Mouse (Mus musculus) left cerebral cortex, postnatal 10 days (tissue): ENCODE data around the gene Tada3. TPM values are rescaled to one million over a fixed set of nuclear protein-coding genes. Genes with fewer than 3 reads are reported as not detected.

ENCODE experiments used
- DNase-seq, 2 experiments: peaks; one replicate each; pipeline ENCODE4 v3.0.0; 2021 to 2022; ENCODE audit warnings: low spot score in 2 of 2, mixed read lengths in 1 of 2; ENCODE audit errors: extremely low spot score in 1 of 2
- intact Hi-C: fragments of 180-260 bp; cut with DNase I; formaldehyde crosslinking; loops from one replicate; pipeline ENCODE4 v1.15.1; 2025
- total RNA-seq, 2 experiments: library from RNA; stranded (reverse); gene quantifications; 2 replicates each; pipeline ENCODE4 v1.2.3; 2021

Gene Tada3
- total RNA-seq, result 10 to 100 TPM; 50.5 to 52.5 TPM

DNA sequence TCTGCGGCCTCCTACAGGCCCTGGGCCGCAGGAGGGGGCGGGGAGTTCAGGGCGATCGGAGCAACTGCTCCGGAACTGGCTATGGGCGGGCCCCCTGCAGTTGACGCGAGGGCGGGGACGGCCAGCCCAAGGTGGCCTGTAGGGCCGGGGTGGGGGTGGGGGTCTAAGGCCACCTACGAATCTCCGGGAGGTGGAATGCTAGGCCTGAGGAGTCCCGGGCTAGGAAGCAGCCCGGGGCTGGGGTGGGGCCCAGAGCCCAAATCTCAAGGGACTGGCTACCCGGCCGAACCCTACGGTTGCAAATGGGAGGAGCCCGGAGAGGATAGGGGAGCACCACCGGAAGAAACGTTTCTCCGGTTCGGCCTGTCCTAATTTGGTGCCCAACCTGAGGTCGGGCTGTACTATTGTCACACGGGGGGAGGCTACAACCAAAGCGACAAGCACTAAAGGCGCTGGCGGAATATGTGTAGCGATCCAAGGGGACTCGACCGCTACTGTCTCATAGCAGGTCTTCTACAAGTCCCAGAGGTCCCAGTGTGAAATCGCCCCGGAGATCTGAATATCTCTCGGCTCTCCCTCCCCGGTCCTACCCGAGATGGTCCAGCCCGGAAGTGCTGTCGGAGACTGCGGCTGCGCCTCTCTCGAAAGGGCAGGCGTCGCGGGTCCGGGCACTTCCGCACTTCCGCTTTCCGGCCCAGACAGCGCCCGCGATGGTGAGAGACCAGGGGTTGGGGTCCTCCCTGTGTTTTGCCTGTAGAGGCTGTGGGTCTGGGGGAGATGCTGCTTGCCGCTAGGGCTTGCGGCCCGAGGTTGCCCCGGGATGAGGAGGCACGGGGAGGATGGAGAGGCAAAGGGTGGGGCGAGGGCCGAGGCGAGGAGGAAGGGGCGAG lies at the start of gene Tada3, which contains the start of gene Arpc4:
Gene Tada3 (minus strand): TSS at position 388 of the 890 bp plus-strand sequence.
Gene Arpc4 (plus strand): TSS at position 620 of the 890 bp plus-strand sequence.
- intact Hi-C loops, result no loop called here
- DNase-seq, result peak; percentile 88 to 95

DNA sequence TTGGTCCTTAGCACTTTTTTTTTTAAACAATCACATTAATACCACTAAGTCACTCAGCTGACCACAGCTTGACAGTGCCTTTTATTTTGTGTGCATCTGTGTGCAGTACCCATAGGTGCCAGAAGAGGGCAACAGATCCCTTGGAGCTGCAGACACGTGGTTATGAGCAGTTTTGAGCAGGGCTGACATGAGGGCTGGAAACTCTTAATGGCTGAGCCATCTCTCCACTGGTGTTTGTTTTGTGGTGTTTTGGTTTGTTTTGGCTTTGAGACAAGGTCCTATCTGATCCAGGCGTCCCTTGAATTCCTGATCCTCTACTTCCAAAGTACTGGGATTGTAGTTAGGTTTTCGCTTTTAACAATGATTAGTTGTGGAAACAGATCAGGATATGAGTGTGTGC lies 49.7 kb upstream of the Tada3 start:
- no peak for DNase-seq
- intact Hi-C loops, result no loop called here

DNA sequence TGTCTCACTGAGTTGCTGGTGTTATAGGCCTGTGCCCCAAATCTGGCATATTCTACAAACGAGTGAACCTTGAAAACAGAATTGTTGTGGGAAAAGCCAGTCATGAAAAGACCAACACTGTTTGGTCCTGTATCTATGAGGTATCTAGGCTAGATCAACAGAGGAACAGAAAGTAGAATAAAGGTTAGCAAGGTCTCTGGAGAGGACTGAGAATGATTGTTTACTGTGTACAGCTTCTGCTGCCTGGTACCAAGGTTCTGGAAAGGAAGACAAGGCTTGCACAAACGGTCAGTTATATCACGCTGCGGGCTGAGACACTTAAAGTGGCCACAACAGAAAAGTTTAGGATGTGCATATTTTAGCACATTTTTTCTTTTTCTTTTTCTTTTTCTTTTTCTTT lies 49.0 kb upstream of the Tada3 start:
- intact Hi-C loops, result no loop called here
- DNase-seq, result no peak

DNA sequence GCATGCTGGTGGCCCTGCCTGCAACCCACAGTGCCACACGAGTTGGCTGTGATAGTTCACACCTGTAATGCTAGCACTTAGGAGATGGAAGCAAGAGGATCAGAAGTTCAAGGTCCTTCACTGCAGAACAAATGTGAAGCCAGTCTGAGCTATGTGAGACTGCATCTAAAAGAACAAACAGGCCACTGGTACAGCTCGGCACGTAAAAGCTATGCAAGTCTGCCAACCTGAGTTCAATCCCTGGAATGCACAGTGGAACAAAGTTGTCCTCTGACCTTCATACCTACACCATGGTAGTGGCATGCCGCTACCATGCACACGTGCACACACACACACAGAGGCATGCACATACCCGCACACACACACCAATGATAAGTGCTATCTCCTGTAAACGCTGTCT lies 46.5 kb upstream of the Tada3 start:
- no peak for DNase-seq
- intact Hi-C loops, result no loop called here

DNA sequence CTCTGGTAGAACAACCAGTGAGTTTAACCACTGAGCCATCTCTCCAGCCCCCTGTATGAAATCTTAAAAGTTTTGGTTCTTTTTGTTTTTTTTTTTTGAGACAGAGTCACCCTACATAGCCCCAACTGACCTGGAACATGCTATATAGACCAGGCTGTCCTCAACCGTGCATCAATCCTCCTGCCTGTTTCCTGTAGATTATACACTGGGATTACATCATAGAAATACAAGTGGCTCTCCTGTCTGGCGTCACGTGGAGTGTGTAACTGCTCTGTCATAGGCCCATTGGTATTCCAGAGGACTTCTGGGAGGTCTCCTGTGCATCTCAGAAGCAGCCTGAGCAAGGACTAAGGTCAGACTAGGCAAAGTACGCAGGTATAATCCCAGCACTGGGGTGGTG lies 45.3 kb upstream of the Tada3 start:
- intact Hi-C loops, result no loop called here

DNA sequence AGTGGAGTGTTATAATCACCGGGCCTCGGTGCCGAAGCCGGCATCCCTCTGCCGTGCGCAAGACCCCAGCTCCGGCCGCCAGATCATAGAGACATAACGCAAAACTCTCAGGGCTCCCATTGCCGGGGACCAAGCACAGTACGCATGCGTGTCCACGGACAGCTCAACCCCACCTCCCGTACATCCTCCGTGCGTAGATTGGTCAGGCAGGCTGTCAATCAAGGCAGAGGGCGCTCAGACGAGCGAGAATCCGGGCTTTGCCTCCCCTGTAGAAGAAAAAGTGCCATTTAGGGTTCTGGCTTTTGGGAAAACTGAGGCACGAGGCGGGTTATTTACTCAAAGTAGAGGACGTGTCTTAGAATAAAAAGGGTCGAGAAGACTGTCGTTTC lies 41.5 kb upstream of the Tada3 start, which contains the start of gene Rpusd3:
Gene Rpusd3 (minus strand): TSS at position 142 of the 389 bp plus-strand sequence.
- intact Hi-C loops, result no loop called here
- DNase-seq, result peak; percentile 96 to 99

More for the DNA sequence above, 45.3 kb upstream of the Tada3 start:
- no peak for DNase-seq

DNA sequence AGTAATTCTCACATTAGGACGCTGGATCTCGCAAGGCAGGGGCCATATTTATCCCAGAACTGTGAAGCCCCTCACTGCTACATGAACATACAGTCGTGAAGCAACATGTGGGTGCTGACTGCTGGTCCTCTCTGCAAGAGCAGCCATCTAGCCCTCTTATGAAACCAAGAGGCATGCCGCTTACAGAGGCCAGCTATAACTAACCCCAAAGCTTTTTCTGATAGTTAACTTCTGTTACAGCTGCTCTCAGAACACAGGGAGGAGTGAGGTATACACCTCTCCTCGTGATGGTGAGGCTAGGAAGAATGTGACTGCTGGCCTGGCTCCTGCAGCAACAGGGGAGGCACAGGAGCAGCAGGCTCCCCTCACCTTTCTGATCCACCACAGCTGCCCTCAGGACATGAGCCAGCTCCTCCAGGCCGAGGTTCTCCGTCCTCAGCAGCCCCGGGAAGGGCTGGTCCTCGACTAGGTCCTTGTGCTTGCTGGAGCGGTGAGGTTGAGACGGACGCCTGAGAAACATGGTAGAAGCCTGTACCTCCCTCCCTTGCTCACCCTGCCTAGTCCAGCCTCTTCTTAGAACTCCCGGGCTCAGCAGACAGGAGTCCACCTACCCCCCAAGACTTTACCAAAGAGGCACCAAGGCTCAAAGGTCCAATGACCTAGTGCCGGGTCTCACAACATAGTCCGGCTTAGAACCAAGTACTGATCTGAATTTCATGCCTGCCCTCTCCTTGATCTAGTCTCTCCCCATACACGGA lies 40.9 kb upstream of the Tada3 start:
- no peak for DNase-seq
- intact Hi-C loops, result no loop called here

DNA sequence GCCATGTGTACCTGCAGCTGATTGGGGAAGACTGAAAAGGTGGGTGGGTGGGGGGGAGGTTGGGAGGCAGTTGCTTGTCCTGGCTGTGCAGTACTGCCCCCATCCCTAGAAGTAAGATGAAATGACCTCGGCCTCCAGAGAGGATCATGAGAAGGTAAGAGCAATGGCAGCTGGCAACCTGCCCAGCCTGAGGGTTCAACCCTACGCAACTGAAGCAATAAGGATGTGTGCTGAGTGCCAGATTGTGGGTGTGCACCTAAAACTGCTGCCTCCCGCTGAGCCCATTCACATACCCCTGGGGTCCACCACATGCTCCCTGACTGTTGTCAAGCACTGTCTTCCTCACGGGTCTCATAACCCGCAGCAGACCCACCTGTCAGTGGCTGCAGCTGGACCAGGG lies 38.7 kb upstream of the Tada3 start:
- no peak for DNase-seq
- intact Hi-C loops, result no loop called here

DNA sequence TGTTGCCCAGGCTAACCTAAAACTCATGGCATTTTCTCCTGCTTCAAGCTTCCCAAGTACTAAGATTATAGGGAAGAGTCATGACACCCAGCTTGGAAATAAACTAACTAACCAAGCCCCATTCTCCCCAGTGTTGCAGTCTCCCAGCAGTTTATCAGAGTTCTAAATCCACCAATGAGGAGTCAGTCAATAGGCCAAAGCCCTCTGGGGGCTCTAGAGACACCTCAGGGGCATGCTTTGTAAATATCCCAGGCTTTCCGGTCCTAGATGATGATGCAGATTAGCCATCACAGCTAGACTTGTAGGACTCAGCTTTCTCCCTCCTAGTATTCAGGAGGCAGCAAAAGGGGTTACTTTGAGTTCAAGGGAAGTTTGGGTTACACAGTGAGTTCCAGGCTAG lies 32.3 kb upstream of the Tada3 start:
- intact Hi-C loops, result no loop called here
- no peak for DNase-seq

DNA sequence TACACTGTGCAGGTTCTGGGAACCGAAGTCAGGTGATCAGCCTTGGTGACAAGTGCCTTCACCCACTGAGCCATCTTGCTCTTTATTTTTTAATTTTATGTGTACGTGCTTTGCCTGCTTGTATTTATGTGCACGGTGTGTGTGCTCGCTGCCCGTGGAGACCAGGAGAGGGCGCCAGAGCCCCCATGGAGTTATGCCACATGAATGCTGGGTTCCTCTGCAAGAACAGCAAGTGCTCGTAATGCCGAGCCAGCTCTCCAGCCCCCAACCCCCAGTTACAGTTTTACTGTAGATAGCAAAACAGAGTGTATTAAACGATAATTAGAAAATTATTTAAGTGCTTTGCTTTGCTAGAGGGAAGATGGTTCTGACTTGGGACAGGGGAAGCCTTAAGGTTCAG lies 29.0 kb upstream of the Tada3 start:
- no peak for DNase-seq
- intact Hi-C loops, result no loop called here

DNA sequence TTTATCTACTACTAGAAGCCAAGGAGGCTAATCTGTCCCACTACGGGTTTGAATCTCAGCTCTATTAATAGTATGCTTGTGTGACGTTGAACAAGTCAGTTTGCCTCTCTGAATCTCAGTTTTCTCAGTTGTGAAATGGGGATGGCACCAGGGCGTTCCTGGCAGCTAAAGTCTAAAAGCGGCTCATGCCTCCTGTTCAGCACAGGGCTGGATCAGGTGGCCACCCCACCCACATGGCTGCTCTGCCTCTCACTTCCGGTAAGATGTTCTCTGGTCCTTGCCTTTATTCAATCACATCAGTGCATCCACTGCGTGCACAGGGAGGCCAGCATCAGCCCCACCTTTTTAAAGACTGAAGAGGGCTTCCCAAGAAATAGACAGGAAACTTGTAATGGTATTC lies 27.8 kb upstream of the Tada3 start:
- DNase-seq, result no peak
- intact Hi-C loops, result no loop called here

DNA sequence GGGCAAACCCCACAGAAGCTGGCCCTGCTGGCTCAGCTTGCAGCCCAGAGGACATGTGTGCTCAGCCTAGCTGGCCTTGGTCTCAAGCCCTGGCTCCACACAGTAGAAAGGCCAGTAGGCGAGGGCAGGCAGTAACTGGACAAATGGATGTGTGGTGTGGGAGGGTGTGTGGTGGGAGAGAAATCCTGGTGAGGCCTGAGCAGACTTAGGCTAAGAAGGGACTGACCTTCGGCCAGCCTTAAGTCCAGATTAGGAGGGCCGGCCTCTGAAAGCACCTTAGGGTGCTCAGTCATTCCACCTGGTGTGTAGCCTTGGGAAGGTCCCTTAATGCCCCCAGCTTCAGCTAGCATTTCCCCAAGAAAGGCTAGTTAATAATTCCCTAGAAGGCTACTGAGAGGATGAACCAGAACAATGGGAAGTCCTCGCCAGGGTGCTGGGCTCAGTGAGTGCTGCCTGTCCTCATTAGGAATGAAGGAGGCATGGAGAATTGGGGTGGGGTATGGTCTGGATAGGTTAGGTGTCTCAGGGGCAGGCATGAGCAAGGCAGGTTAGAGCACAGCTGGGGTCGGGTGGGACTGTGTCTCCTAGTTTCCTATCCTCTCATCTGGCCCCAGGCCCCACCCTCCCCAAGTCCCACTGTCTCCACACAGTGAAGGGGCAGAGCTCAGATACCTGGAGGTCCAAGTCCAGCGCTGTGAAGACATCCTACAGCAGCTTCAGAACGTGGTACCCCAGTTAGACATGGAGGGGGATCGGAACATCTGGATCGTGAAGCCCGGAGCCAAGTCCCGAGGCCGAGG lies 27.2 kb upstream of the Tada3 start:
- intact Hi-C loops, result no loop called here

DNA sequence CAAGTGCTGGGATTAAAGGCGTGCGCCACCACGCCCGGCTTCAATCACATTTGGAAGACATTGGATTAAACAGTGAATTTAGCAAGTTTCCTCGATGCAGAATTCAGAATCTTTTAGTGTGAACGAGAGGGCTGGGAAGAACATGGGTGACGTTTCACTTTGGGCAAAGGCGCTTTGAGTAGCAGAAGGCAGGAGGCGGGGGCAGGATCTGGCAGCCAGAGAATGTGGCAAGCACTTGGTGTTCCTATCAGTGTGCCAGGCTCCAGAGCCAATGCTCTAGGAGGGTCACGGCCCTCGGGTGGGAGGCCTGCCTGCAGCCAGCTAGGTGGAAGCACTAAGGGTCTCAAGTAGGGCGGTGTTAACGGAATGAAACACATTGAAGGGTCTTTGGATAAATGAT lies 24.4 kb upstream of the Tada3 start:
- intact Hi-C loops, result no loop called here
- DNase-seq, result no peak

More for the DNA sequence above, 27.2 kb upstream of the Tada3 start:
- DNase-seq, result no peak

DNA sequence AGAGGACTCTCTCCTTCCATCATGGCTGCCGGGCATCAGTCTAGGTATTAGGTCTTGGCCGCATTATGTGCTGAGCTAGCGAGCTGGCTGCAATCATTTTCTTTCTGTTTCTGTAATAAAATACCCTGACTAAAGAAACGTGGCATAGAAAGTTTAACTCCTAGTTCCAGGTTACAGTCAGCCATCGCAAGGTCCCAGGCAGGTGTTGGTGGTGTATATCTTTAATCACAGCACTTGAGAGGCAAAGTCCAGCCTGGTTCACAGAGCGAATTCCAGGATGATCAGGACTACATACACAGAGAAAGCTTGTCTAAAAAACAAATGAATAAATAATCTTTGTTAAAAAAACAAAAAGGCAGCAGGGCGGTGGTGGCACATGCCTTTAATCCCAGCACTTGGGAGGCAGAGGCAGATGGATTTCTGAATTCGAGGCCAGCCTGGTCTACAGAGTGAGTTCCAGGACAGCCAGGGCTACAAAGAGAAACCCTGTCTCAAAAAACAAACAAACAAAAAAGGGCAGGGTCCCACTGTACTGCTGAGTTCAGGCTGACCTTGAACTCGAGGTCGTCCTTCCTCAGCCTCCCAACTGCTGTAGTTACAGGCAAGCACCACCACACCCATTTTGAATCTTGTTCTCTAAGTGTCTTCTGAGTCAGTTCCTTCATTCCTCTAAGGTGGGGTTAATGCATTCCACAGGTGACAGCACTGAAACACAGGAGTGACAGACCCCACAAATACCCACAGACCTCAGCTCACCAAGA lies 18.8 kb upstream of the Tada3 start:
- intact Hi-C loops, result no loop called here
- no peak for DNase-seq

DNA sequence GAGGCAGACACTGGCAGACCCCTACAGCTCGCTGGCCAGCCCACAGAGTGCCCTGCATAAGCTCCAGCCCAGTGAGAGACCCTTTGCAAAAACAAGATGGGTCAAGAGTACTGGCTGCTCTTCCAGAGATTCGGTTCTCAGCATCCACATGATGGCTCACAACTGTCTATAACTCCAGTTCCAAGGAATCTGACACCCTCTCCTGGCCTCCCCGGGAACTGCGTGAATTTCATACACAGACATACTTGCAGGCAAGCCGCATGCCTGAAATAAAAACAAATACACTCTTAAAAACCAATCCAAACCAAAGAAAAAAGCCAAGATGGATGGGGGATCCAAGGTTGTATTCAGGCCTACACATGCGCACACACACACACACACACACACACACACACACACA lies 17.8 kb upstream of the Tada3 start:
- intact Hi-C loops, result no loop called here
- no peak for DNase-seq

DNA sequence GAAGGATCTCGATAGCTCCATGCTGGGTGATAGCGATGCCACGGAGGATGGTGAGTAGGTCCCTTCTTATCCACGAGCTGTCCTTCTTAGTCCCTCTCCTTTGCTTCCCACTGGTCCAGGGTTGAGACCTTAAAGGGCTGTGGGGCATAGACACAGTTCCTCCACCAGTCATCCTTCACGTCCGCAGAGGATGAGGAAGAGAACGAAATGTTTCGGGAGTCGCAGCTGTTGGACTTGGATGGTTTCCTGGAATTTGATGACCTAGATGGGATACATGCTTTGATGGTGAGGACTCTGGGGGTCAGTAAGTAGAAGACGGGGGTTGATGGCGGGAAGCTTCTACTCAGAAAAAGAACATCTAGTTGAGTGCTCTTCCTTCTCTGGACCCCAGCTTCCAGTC lies 17.1 kb upstream of the Tada3 start:
- no peak for DNase-seq
- intact Hi-C loops, result no loop called here

DNA sequence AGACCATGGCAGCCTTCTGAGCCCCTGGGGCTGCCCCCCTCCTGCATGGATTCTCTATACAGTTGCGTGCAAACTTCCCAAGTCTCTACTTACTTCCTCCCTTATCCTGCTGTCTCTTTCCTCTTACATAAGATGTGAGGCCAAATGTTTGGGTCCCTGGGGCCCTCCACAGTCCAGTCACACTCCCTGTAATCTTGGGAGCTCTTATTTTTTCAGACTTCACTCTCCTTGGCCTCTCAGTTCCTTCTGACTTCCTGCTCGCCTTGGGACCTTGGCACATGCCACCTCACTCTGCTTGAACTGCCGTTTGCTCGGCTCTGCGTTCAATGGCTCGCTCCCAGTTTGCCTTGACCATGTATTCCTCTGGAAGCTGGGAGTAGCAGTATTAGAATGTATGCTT lies 16.3 kb upstream of the Tada3 start:
- intact Hi-C loops, result no loop called here
- DNase-seq, result no peak

DNA sequence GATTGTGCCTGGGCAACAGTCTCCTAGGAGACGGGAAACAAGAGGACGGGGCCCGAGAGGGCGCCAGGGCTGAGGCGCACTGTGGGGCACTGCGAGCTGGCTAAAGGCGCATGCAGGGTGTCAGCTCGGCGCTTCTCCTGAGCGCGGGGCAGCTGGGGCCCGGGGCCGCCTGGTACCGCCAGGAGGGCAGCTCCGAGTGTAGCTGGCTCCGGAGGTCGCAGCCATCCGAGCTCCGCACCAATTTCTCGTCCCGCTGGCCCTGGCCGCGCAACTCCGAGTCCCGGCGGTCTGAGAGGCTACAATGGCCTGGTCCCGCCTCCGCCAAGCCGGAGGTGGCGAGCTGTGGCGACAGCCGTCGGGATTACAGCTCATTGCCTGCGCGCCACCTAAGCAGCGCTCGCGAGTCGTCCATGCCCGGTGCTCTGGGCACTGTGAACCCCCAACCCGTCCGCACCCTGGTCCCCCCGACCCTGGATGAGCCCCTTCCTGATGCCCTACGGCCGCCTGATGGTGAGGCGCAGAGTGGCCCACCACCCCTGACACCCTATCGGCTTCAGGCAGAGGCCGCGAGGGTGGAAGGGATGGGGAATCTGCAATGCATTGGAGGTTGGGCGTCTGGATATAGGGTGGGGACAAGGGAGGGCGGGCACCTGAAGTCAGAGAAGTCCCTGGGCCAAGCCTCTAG lies 14.8 kb upstream of the Tada3 start:
- peak; percentile 39 to 69 for DNase-seq
- intact Hi-C loops, result no loop called here
